Mouse (Mus musculus) limb, embryonic 13.5 days (tissue): ENCODE measurements around the gene Mcat. TPM values are rescaled to one million over a fixed set of nuclear protein-coding genes. Genes with fewer than 3 reads are reported as not detected.

Experiments used
- ATAC-seq: fragments of 200-750 bp; cut with Nextera tagmentation; 2 replicates; pipeline ENCODE4 v1.8.0; 2017; ENCODE audit warnings: low read depth, moderate number of reproducible peaks, moderate TSS enrichment; ENCODE audit not compliant: low FRiP score
- H3K27ac ChIP-seq: fragments of 300-500 bp; sonication (generic); 2 replicates; pipeline ENCODE4 v1.5.1; 2015; ENCODE audit warnings: inconsistent platforms, mild to moderate bottlenecking, moderate library complexity
- H3K27me3 ChIP-seq: fragments of 300-500 bp; sonication (generic); 2 replicates; pipeline ENCODE4 v1.6.1; 2015; ENCODE audit warnings: mild to moderate bottlenecking, inconsistent platforms
- H3K36me3 ChIP-seq: fragments of 300-500 bp; sonication (generic); 2 replicates; pipeline ENCODE4 v1.6.1; 2015; ENCODE audit warnings: inconsistent platforms, mild to moderate bottlenecking, moderate library complexity
- H3K4me1 ChIP-seq: fragments of 300-500 bp; sonication (generic); 2 replicates; pipeline ENCODE4 v1.6.1; 2015; ENCODE audit warnings: inconsistent platforms
- H3K4me2 ChIP-seq: fragments of 300-500 bp; sonication (generic); replicated peaks from 2 replicates; pipeline ENCODE4 v1.6.1; 2015; ENCODE audit warnings: inconsistent platforms, mild to moderate bottlenecking, moderate library complexity
- H3K4me3 ChIP-seq: fragments of 300-500 bp; sonication (generic); 2 replicates; pipeline ENCODE4 v1.5.1; 2015; ENCODE audit warnings: moderate library complexity, mild to moderate bottlenecking, inconsistent platforms
- H3K9ac ChIP-seq: fragments of 300-500 bp; sonication (generic); 2 replicates; pipeline ENCODE4 v1.6.1; 2015; ENCODE audit warnings: mild to moderate bottlenecking, inconsistent platforms
- H3K9me3 ChIP-seq: fragments of 300-500 bp; sonication (generic); 2 replicates; pipeline ENCODE4 v1.6.1; 2016; ENCODE audit warnings: inconsistent platforms
- WGBS: fragments of 180-500 bp; shearing (Covaris S2); methylation state at CpG from one replicate; pipeline ENCODE4 v1.1.7; 2015; 5-methylcytosine and 5-hydroxymethylcytosine counted together
- polyA plus RNA-seq: library from polyadenylated mRNA; unstranded; fragments of >200 nt; fragmentation: Nextera tagmentation; extraction: Ambion mirVana; gene quantifications from 2 replicates; pipeline ENCODE4 v1.2.1, GENCODE M21; 2015

Gene Mcat
- polyA plus RNA-seq, 1 experiment from 2014 or later: 39.4 TPM

- Histone ChIP-seq H3K9ac (no peak overlapping the region), H3K4me1 (peaks cover 4% of the 10 kb centered on the region), H3K9me3 (no peaks in the 10 kb centered on the region), H3K4me2 (no peak overlapping the region), H3K27ac (no peak overlapping the region), H3K4me3 (no peak overlapping the region), H3K36me3 (no peaks in the 10 kb centered on the region), H3K27me3 (peaks cover 39% of the 10 kb centered on the region)
- 76% methylated on average over 5 of the region's 5 CpGs for WGBS
- no peak for ATAC-seq
Measured at GRCm38 (mm10) chr15:83531961-83532469, 31.6 kb downstream of the Mcat start.

DNA sequence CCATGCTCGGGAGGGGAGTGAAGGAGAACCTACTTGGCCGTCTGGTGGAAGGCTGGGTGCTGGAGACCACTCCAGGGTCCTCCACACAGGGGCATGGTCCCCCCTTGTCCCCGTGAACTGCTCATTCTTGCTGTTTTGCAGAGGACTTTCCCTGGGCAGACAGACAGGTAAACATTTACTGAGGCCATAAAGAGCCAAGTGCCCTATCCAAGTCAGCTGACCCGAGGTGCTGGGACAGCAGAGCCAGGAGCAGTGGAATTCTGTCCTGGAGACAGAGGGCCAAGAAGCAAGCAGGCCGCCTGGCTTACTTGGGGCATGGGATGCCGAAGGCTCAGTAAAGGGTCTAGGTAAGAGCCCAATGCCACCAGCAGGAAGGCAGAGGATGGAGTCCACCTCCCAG, 32.9 kb downstream of the Mcat start:
- peak overlapping the region; percentile 15; the same call in 1 of the 2 replicates for H3K27ac ChIP-seq
- H3K27me3 ChIP-seq: peaks cover 52% of the 10 kb centered on the region
- no peak for ATAC-seq
- WGBS: 60% methylated on average over 6 of the region's 6 CpGs
- H3K9ac ChIP-seq: no peak overlapping the region
- no peaks in the 10 kb centered on the region for H3K9me3 ChIP-seq
- no peak overlapping the region for H3K4me2 ChIP-seq
- no peak overlapping the region for H3K4me3 ChIP-seq
- no peaks in the 10 kb centered on the region for H3K36me3 ChIP-seq
- peaks cover 15% of the 10 kb centered on the region for H3K4me1 ChIP-seq

- Histone ChIP-seq H3K36me3 (no peaks in the 10 kb centered on the region), H3K9ac (no peak overlapping the region), H3K4me1 (peaks cover 19% of the 10 kb centered on the region), H3K4me2 (no peak overlapping the region), H3K9me3 (no peaks in the 10 kb centered on the region), H3K27me3 (peaks cover 57% of the 10 kb centered on the region), H3K27ac (peak overlapping the region; percentile 15; the same call in 1 of the 2 replicates), H3K4me3 (no peak overlapping the region)
- no peak for ATAC-seq
- WGBS: 72% methylated on average over 9 of the region's 9 CpGs
Measured at GRCm38 (mm10) chr15:83530233-83530632, 33.4 kb downstream of the Mcat start.

- Histone ChIP-seq H3K9ac (no peak overlapping the region), H3K27ac (no peak overlapping the region), H3K4me3 (no peak overlapping the region), H3K4me1 (peaks cover 19% of the 10 kb centered on the region), H3K36me3 (no peaks in the 10 kb centered on the region), H3K4me2 (no peak overlapping the region), H3K27me3 (peaks cover 61% of the 10 kb centered on the region), H3K9me3 (no peaks in the 10 kb centered on the region)
- WGBS: 89% methylated on average over 5 of the region's 5 CpGs
- ATAC-seq: no peak
Measured at GRCm38 (mm10) chr15:83529765-83530164, 33.8 kb downstream of the Mcat start.

GRCm38 (mm10) chr15:83528892-83529291, 34.7 kb downstream of the Mcat start:
- H3K36me3 ChIP-seq: no peaks in the 10 kb centered on the region
- H3K27ac ChIP-seq: no peak overlapping the region
- no peak overlapping the region for H3K4me2 ChIP-seq
- peaks cover 19% of the 10 kb centered on the region for H3K4me1 ChIP-seq
- no peak overlapping the region for H3K9ac ChIP-seq
- H3K27me3 ChIP-seq: peaks cover 70% of the 10 kb centered on the region
- no peaks in the 10 kb centered on the region for H3K9me3 ChIP-seq
- no peak for ATAC-seq
- H3K4me3 ChIP-seq: no peak overlapping the region
- 55% methylated on average over 4 of the region's 4 CpGs for WGBS

DNA sequence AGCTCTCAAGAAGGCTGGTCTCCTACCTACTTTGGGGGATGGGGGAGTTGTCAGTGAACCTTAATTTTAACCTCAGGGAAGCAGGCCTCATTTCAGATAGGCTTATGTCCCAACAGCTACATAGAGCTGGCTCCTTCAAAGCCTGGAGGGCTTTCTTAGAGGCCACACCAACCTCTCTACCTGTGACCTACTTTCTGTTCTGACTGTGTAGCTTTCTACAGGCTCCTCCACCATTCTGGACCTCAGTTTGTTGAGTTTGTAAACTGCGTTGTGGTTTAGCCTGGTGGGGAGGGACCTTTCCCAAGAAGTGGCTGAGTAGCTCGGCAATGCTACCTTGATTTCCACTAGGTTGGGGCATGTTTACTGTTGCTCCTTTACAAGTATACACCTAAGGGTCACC, 35.8 kb downstream of the Mcat start:
- H3K9me3 ChIP-seq: no peaks in the 10 kb centered on the region
- peaks cover 19% of the 10 kb centered on the region for H3K4me1 ChIP-seq
- H3K36me3 ChIP-seq: no peaks in the 10 kb centered on the region
- no peak overlapping the region for H3K4me3 ChIP-seq
- 65% methylated on average over 2 of the region's 2 CpGs for WGBS
- no peak overlapping the region for H3K9ac ChIP-seq
- peaks cover 79% of the 10 kb centered on the region for H3K27me3 ChIP-seq
- H3K4me2 ChIP-seq: peak overlapping the region; percentile 94; the same call in 1 of the 2 replicates
- ATAC-seq: no peak
- no peak overlapping the region for H3K27ac ChIP-seq

GRCm38 (mm10) chr15:83527092-83527437, 36.5 kb downstream of the Mcat start:
- Histone ChIP-seq H3K9me3 (no peaks in the 10 kb centered on the region), H3K36me3 (no peaks in the 10 kb centered on the region), H3K9ac (peak overlapping the region; percentile 62), H3K4me3 (peak overlapping the region; percentile 53), H3K4me1 (peaks cover 19% of the 10 kb centered on the region), H3K27ac (no peak overlapping the region), H3K4me2 (peak overlapping the region; percentile 94), H3K27me3 (peaks cover 79% of the 10 kb centered on the region)
- 1% methylated on average over 26 of the region's 26 CpGs for WGBS
- ATAC-seq: no peak

GRCm38 (mm10) chr15:83526424-83527091, 37.0 kb downstream of the Mcat start, which contains the start of gene Bik:
Bik (plus strand) TSS chr15:83526862.
- peaks cover 19% of the 10 kb centered on the region for H3K4me1 ChIP-seq
- peak within 1 kb of the TSS; percentile 94 for H3K4me2 ChIP-seq
- H3K27me3 ChIP-seq: peaks cover 79% of the 10 kb centered on the region
- peak; percentile 71; the same call in 1 of the 2 replicates for ATAC-seq
- peak within 1 kb of the TSS; percentile 53 for H3K4me3 ChIP-seq
- peak within 1 kb of the TSS; percentile 62 for H3K9ac ChIP-seq
- no peak within 1 kb of the TSS for H3K27ac ChIP-seq
- WGBS: under 1% methylated on average over 45 of the region's 45 CpGs
- no peaks in the 10 kb centered on the region for H3K36me3 ChIP-seq
- no peaks in the 10 kb centered on the region for H3K9me3 ChIP-seq

DNA sequence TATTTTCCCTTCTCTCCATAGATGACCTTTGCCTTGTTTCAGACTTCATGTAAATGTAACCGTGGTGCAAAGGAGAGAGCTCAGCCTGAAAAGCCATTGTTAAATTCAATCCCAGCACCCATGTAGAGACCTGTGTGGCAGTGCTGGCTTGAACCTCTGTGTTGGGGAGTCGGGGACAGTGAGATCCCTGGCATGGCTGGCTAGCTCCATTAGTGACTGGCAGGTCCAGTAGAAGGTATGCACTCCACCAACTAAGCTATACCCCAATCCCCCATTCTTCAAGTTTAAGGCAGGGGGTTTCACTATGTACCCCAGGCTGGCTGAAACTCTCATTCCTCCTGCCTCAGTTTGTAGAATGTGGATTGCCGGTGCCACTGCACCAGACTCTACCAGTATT, 39.3 kb downstream of the Mcat start:
- Histone ChIP-seq H3K9me3 (no peaks in the 10 kb centered on the region), H3K4me2 (no peak overlapping the region), H3K36me3 (no peaks in the 10 kb centered on the region), H3K4me1 (peaks cover 19% of the 10 kb centered on the region), H3K4me3 (no peak overlapping the region), H3K27me3 (peaks cover 64% of the 10 kb centered on the region), H3K27ac (no peak overlapping the region), H3K9ac (no peak overlapping the region)
- no peak for ATAC-seq
- 87% methylated on average over 3 of the region's 3 CpGs for WGBS

DNA sequence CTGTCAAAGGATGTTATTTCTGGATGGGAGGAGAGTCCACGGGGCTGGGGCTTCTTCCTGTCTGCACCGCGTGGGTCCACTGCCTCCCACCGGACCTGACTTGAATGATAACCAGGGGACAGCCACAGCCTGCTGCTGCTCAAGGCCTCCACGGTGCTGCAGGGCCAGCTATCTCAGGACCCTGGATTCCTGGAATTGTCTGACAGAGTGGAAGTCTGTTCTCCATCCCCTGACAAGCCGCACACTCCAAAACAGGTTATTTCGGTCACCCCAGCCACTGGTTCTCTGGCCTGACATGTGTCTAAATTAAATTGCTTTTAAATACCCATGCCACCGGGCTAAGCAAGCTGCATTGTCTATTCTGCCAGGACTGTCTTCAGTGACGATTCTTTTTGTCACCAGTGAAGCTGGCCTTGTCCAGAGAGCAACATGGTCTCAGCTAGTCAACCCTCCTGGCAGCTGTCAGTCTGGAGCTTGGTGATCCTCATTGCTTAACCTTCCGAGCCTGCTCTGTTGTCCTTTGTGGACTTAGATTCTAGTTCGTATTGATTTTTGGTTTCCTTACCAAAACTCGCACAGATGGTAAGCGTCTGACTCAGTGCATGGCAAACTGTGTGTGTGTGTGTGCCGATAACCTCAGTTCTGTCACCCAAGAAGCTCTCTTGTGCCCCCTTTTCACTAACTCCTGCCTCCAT, 39.8 kb downstream of the Mcat start:
- H3K4me2 ChIP-seq: no peak overlapping the region
- H3K27ac ChIP-seq: no peak overlapping the region
- peaks cover 19% of the 10 kb centered on the region for H3K4me1 ChIP-seq
- H3K27me3 ChIP-seq: peaks cover 58% of the 10 kb centered on the region
- H3K4me3 ChIP-seq: no peak overlapping the region
- H3K9me3 ChIP-seq: no peaks in the 10 kb centered on the region
- peak overlapping the region; percentile 19; the same call in 1 of the 2 replicates for H3K9ac ChIP-seq
- no peaks in the 10 kb centered on the region for H3K36me3 ChIP-seq
- WGBS: 70% methylated on average over 14 of the region's 14 CpGs
- ATAC-seq: no peak

GRCm38 (mm10) chr15:83523196-83523595, 40.4 kb downstream of the Mcat start:
- H3K36me3 ChIP-seq: no peaks in the 10 kb centered on the region
- ATAC-seq: no peak

GRCm38 (mm10) chr15:83520861-83521382, 42.7 kb downstream of the Mcat start:
- 84% methylated on average over 6 of the region's 6 CpGs for WGBS
- no peak overlapping the region for H3K27ac ChIP-seq
- H3K4me3 ChIP-seq: no peak overlapping the region
- no peak overlapping the region for H3K9ac ChIP-seq
- peaks cover 11% of the 10 kb centered on the region; the same call in 1 of the 2 replicates for H3K4me1 ChIP-seq
- no peaks in the 10 kb centered on the region for H3K36me3 ChIP-seq
- ATAC-seq: no peak
- H3K9me3 ChIP-seq: no peaks in the 10 kb centered on the region
- H3K4me2 ChIP-seq: no peak overlapping the region
- peaks cover 30% of the 10 kb centered on the region for H3K27me3 ChIP-seq

More at GRCm38 (mm10) chr15:83523196-83523595, 40.4 kb downstream of the Mcat start:
- H3K27me3 ChIP-seq: peaks cover 52% of the 10 kb centered on the region
- H3K4me2 ChIP-seq: no peak overlapping the region
- peaks cover 20% of the 10 kb centered on the region for H3K4me1 ChIP-seq
- H3K4me3 ChIP-seq: no peak overlapping the region
- no peaks in the 10 kb centered on the region for H3K9me3 ChIP-seq
- WGBS: 47% methylated on average over 7 of the region's 7 CpGs
- no peak overlapping the region for H3K27ac ChIP-seq
- H3K9ac ChIP-seq: peak overlapping the region; percentile 19; the same call in 1 of the 2 replicates
